Mouse (Mus musculus): ENCODE results near the gene Gabrb1.

DNA sequence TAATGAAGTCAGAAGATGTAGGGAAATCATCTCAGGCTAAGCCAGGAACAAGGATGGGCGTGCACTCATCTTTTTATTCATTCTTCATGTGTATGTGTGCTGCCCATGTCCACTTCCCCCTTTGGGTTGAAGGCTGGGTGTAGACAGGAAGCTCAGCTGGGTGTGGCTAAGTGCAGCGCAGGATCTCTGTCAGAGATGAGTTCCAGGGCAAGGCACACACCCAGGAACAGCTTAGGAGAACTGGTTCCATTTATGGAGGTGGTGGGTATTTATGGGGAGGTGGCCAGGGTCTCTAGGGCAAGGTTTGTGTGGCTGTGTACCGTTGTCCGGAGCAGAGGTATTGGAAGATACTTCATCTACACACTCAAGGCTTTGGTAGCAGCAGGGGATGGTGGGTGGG, 524.9 kb downstream of the Gabrb1 start:
- peak; percentile 4; the same call in 1 of the 2 replicates for TF ChIP-seq POLR2A (IDR thresholded peaks at IDR 0.05; ENCODE audit: low read depth, low read length)
- no peak for TF ChIP-seq CTCF (IDR thresholded peaks at IDR 0.05; ENCODE audit: extremely low read depth, insufficient read depth, insufficient read length, insufficient replicate concordance)

Data from spleen, adult 2 months (tissue).